Mouse (Mus musculus) left cerebral cortex, postnatal 36 days (tissue): Measurements from ENCODE around the gene St6galnac6. TPM values are rescaled to one million over a fixed set of nuclear protein-coding genes. Genes with fewer than 3 reads are reported as not detected.

Experiments used
- DNase-seq, 2 experiments: peaks; one replicate each; pipeline ENCODE4 v3.0.0; 2021 to 2022; ENCODE audit warnings: low spot score in 2 of 2, mixed read lengths in 1 of 2
- intact Hi-C: fragments of 180-260 bp; cut with DNase I; formaldehyde crosslinking; loops from one replicate; pipeline ENCODE4 v1.15.1; 2025
- total RNA-seq, 2 experiments: library from RNA; stranded (reverse); gene quantifications; 2 replicates each; pipeline ENCODE4 v1.2.3; 2021

Gene St6galnac6
- total RNA-seq, 2 experiments from 2014 or later: 121 to 135 TPM

- intact Hi-C loops: no loop called here
- peak; percentile 79 to 87 for DNase-seq
These were observed 16.4 kb upstream of the St6galnac6 start for GRCm38 (mm10) chr2:32582830-32583799.

GRCm38 (mm10) chr2:32585149-32585714, 14.3 kb upstream of the St6galnac6 start:
- no peak for DNase-seq
- intact Hi-C loops: loop anchor here (5.0 kb wide), 1 partner anchor 107 kb away; no protein-coding TSS in a partner anchor

GRCm38 (mm10) chr2:32586871-32587351, 12.6 kb upstream of the St6galnac6 start, which contains the start of gene St6galnac4:
Gene St6galnac4 (plus strand): TSS chr2:32587095.
- intact Hi-C loops: loop anchor here (2.0 to 5.0 kb wide), 2 partner anchors 16 to 105 kb away; no protein-coding TSS in a partner anchor
- peak; percentile 88 to 89 for DNase-seq

- DNase-seq: no peak
- intact Hi-C loops: loop anchor here (2.0 to 5.0 kb wide), 2 partner anchors 15 to 104 kb away; no protein-coding TSS in a partner anchor
These were observed 11.7 kb upstream of the St6galnac6 start for GRCm38 (mm10) chr2:32587731-32588321.

- DNase-seq: peak; percentile 51 to 72
- intact Hi-C loops: loop anchor here (5.0 kb wide), 1 partner anchor 103 kb away; no protein-coding TSS in a partner anchor
These were observed 10.2 kb upstream of the St6galnac6 start for GRCm38 (mm10) chr2:32589213-32589795.

- DNase-seq: no peak
These were observed 9.3 kb upstream of the St6galnac6 start for GRCm38 (mm10) chr2:32590224-32590623.

GRCm38 (mm10) chr2:32591249-32591648, 8.3 kb upstream of the St6galnac6 start:
- no peak for DNase-seq
- intact Hi-C loops: no loop called here

More at GRCm38 (mm10) chr2:32590224-32590623, 9.3 kb upstream of the St6galnac6 start:
- intact Hi-C loops: no loop called here

GRCm38 (mm10) chr2:32596725-32597124, 2.8 kb upstream of the St6galnac6 start:
- intact Hi-C loops: no loop called here
- DNase-seq: no peak

- intact Hi-C loops: no loop called here
- DNase-seq: no peak
These were observed 2.3 kb upstream of the St6galnac6 start for GRCm38 (mm10) chr2:32597248-32597647.

- intact Hi-C loops: no loop called here
- DNase-seq: no peak
These were observed 1.8 kb upstream of the St6galnac6 start for GRCm38 (mm10) chr2:32597699-32598098.

- intact Hi-C loops: no loop called here
These were observed 1.0 kb upstream of the St6galnac6 start for GRCm38 (mm10) chr2:32598506-32598905.

GRCm38 (mm10) chr2:32601417-32602065, 2.0 kb downstream of the St6galnac6 start:
- intact Hi-C loops: loop anchor here (2.0 kb wide), 1 partner anchor 15 kb away; the partner anchor contains the start of gene St6galnac4
- DNase-seq: no peak

More at GRCm38 (mm10) chr2:32598506-32598905, 1.0 kb upstream of the St6galnac6 start:
- no peak for DNase-seq

GRCm38 (mm10) chr2:32602600-32603054, 3.1 kb downstream of the St6galnac6 start:
- intact Hi-C loops: loop anchor here (2.0 kb wide), 1 partner anchor 16 kb away; the partner anchor contains the start of gene St6galnac4
- peak; percentile 87 to 88 for DNase-seq

GRCm38 (mm10) chr2:32604631-32605030, 5.1 kb downstream of the St6galnac6 start:
- intact Hi-C loops: no loop called here
- no peak for DNase-seq

GRCm38 (mm10) chr2:32606161-32607142, 6.9 kb downstream of the St6galnac6 start:
- intact Hi-C loops: no loop called here
- peak; percentile 78 to 88 for DNase-seq

- intact Hi-C loops: no loop called here
- peak; percentile 51 to 52 for DNase-seq
These were observed 7.9 kb downstream of the St6galnac6 start for GRCm38 (mm10) chr2:32607262-32607947.
